Mouse (Mus musculus): ENCODE measurements around the gene Amy2a5. TPM values are rescaled to one million over a fixed set of nuclear protein-coding genes. Genes with fewer than 3 reads are reported as not detected.
"Not testable (repeated sequence)": the region's sequence is repeated elsewhere in the genome, so short reads cannot be mapped to it uniquely, and the experiment has no call there.

Amy2a5 gene
- total RNA-seq (2014; rRNA removed) (not detected in 2 replicates), polyA plus RNA-seq (2015; fragmentation: Nextera tagmentation; extraction: Ambion mirVana) (not detected in 2 replicates)

- H3K4me2 ChIP-seq (ENCODE audit: low read depth, low read length) = not testable (repeated sequence)
These were observed at the start of gene Amy2a5 for GRCm38 (mm10) chr3:113258737-113259136. Amy2a5 (minus strand) TSS chr3:113258837.

GRCm38 (mm10) chr3:113291349-113291748 is 32.7 kb upstream of the Amy2a5 start, which contains the start of gene Amy2a4:
Amy2a4 (minus strand) TSS chr3:113291449.
- H3K27me3 ChIP-seq (ENCODE audit: insufficient read depth, low read length); H3K9me3 ChIP-seq (ENCODE audit: low read length); H3K36me3 ChIP-seq (ENCODE audit: insufficient read depth, low read length); H3K9ac ChIP-seq (replicated peaks; ENCODE audit: low read length); H3K27ac ChIP-seq; H3K4me2 ChIP-seq (ENCODE audit: low read depth, low read length); ATAC-seq; DNase-seq (ENCODE audit: low spot score); H3K4me1 ChIP-seq (ENCODE audit: insufficient read depth, low read length); H3K4me3 ChIP-seq (ENCODE audit: low read length): not testable (repeated sequence)
- WGBS = no CpG with 5 or more reads among the region's 4 CpGs

More at GRCm38 (mm10) chr3:113258737-113259136, at the start of gene Amy2a5:
- H3K27ac ChIP-seq; DNase-seq (ENCODE audit: low spot score); ATAC-seq; H3K9me3 ChIP-seq (ENCODE audit: low read length); H3K27me3 ChIP-seq (ENCODE audit: insufficient read depth, low read length); H3K36me3 ChIP-seq (ENCODE audit: insufficient read depth, low read length); H3K9ac ChIP-seq (replicated peaks; ENCODE audit: low read length); H3K4me1 ChIP-seq (ENCODE audit: insufficient read depth, low read length); H3K4me3 ChIP-seq (ENCODE audit: low read length): not testable (repeated sequence)
- no CpG with 5 or more reads among the region's 4 CpGs for WGBS

GRCm38 (mm10) chr3:113280285-113280684 is 21.6 kb upstream of the Amy2a5 start:
- not testable (repeated sequence) for DNase-seq (ENCODE audit: low spot score); H3K27me3 ChIP-seq (ENCODE audit: insufficient read depth, low read length); H3K4me1 ChIP-seq (ENCODE audit: insufficient read depth, low read length); H3K36me3 ChIP-seq (ENCODE audit: insufficient read depth, low read length); H3K9ac ChIP-seq (replicated peaks; ENCODE audit: low read length); H3K27ac ChIP-seq; H3K4me3 ChIP-seq (ENCODE audit: low read length); ATAC-seq; H3K9me3 ChIP-seq (ENCODE audit: low read length); H3K4me2 ChIP-seq (ENCODE audit: low read depth, low read length)

GRCm38 (mm10) chr3:113279586-113279985 is 20.9 kb upstream of the Amy2a5 start:
- H3K9ac ChIP-seq (replicated peaks; ENCODE audit: low read length); H3K27ac ChIP-seq; H3K4me2 ChIP-seq (ENCODE audit: low read depth, low read length); H3K36me3 ChIP-seq (ENCODE audit: insufficient read depth, low read length); H3K27me3 ChIP-seq (ENCODE audit: insufficient read depth, low read length); ATAC-seq; H3K9me3 ChIP-seq (ENCODE audit: low read length); H3K4me1 ChIP-seq (ENCODE audit: insufficient read depth, low read length); DNase-seq (ENCODE audit: low spot score); H3K4me3 ChIP-seq (ENCODE audit: low read length): not testable (repeated sequence)

GRCm38 (mm10) chr3:113227115-113227514 is 31.5 kb downstream of the Amy2a5 start:
- ATAC-seq (no peak), DNase-seq (ENCODE audit: low spot score) (no peak)
- Histone ChIP-seq H3K36me3 (ENCODE audit: insufficient read depth, low read length) (no peaks in the 10 kb centered on the region), H3K27me3 (ENCODE audit: insufficient read depth, low read length) (no peaks in the 10 kb centered on the region), H3K4me1 (ENCODE audit: insufficient read depth, low read length) (no peaks in the 10 kb centered on the region), H3K4me2 (ENCODE audit: low read depth, low read length) (no peak overlapping the region), H3K9me3 (ENCODE audit: low read length) (no peaks in the 10 kb centered on the region), H3K4me3 (ENCODE audit: low read length) (no peak overlapping the region), H3K27ac (no peak overlapping the region), H3K9ac (replicated peaks; ENCODE audit: low read length) (no peak overlapping the region)
- 97% methylated on average over 1 of the region's 1 CpGs for whole genome bisulfite sequencing
- TF ChIP-seq CTCF (IDR thresholded peaks at IDR 0.05; ENCODE audit: low read depth) = no peak

Other genes with a start within 250 kb of the Amy2a5 start
- 0.07 TPM in 1 of 2 replicates, not detected in the other for gene Amy2a4, start 32.6 kb upstream of the Amy2a5 start, total RNA-seq (2014; rRNA removed)
- not detected in 2 replicates for gene Amy2a4, start 32.6 kb upstream of the Amy2a5 start, polyA plus RNA-seq (2015; fragmentation: Nextera tagmentation; extraction: Ambion mirVana)
- gene Amy2a3, start 65.2 kb upstream of the Amy2a5 start, total RNA-seq (2014; rRNA removed) = 0.07 TPM in 1 of 2 replicates, not detected in the other
- gene Amy2a3, start 65.2 kb upstream of the Amy2a5 start, polyA plus RNA-seq (2015; fragmentation: Nextera tagmentation; extraction: Ambion mirVana) = not detected in 2 replicates
- gene Amy2a2, start 97.8 kb upstream of the Amy2a5 start, total RNA-seq (2014; rRNA removed) = 0.07 TPM in 1 of 2 replicates, not detected in the other
- not detected in 2 replicates for gene Amy2a2, start 97.8 kb upstream of the Amy2a5 start, polyA plus RNA-seq (2015; fragmentation: Nextera tagmentation; extraction: Ambion mirVana)